Mouse (Mus musculus) embryonic facial prominence, embryonic 10.5 days (tissue): Measurements from ENCODE around the gene Fam189a1. TPM values are rescaled to one million over a fixed set of nuclear protein-coding genes. Genes with fewer than 3 reads are reported as not detected.

Experiments used
- DNase-seq: peaks from one replicate; pipeline ENCODE4 v3.0.0-alpha.2; 2017; ENCODE audit warnings: low spot score
- H3K27ac ChIP-seq: fragments of 300-500 bp; sonication (generic); replicated peaks from 2 replicates; pipeline ENCODE4 v1.5.1; 2016; ENCODE audit warnings: mild to moderate bottlenecking
- H3K27me3 ChIP-seq: fragments of 300-500 bp; sonication (generic); replicated peaks from 2 replicates; pipeline ENCODE4 v1.6.1; 2016; ENCODE audit warnings: low read depth, mild to moderate bottlenecking; ENCODE audit not compliant: poor library complexity, severe bottlenecking
- H3K36me3 ChIP-seq: fragments of 300-500 bp; sonication (generic); replicated peaks from 2 replicates; pipeline ENCODE4 v1.6.1; 2016; ENCODE audit warnings: mild to moderate bottlenecking, moderate library complexity
- H3K4me1 ChIP-seq: fragments of 300-500 bp; sonication (generic); 2 replicates; pipeline ENCODE4 v1.6.1; 2016
- H3K4me3 ChIP-seq: fragments of 300-500 bp; sonication (generic); 2 replicates; pipeline ENCODE4 v1.5.1; 2016; ENCODE audit warnings: mild to moderate bottlenecking, moderate library complexity
- H3K9me3 ChIP-seq: fragments of 300-500 bp; sonication (generic); 2 replicates; pipeline ENCODE4 v1.6.1; 2016; ENCODE audit warnings: mild to moderate bottlenecking
- WGBS: fragments of 180-500 bp; shearing (Covaris S2); methylation state at CpG from one replicate; pipeline ENCODE4 v1.1.7; 2016; 5-methylcytosine and 5-hydroxymethylcytosine counted together
- polyA plus RNA-seq: library from polyadenylated mRNA; unstranded; fragments of >200 nt; fragmentation: Nextera tagmentation; extraction: Ambion mirVana; gene quantifications from 2 replicates; pipeline ENCODE4 v1.2.1, GENCODE M21; 2016

Gene Fam189a1
- polyA plus RNA-seq, 1 experiment from 2014 or later, result 0.60 TPM

DNA sequence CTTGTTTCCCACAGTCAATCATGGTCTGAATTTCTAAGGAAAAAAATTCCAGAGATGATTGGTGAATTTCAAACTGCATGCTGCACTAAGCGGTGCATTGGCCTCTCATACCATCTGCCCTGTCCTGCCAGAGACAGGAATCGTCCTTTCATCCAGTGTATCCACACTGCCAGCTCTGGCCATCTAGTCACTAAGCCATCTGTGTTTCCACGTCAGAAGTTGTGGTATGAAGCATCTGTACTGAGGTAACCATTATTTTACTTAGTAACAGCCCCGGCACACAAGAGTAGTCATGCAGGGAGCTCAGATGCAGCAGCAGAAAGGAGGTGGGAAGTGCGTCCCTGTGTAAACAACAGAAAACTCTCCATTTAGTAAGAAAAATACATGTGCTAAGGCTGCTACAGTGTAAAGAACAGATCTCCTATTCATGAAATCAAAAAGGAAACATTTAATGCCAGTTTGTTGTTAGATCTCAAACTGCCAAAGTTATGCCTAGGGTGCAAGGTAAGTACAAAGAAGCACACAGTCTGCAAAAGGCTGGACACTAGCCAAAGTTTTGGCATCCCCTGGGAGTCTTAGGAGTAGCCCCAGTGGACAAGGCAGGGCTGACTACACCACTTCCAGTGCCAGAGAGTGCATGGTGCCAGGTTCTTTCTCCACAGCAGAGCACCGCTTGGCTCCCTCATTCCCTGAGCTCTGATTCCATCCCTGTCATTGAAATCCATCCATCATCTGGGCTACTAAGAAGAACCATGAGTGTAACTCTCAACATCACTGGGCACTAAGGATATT is 14.3 kb downstream of the Fam189a1 start:
- Histone ChIP-seq H3K36me3 (no peaks in the 10 kb centered on the region), H3K27me3 (no peaks in the 10 kb centered on the region), H3K4me1 (no peaks in the 10 kb centered on the region), H3K9me3 (no peaks in the 10 kb centered on the region), H3K4me3 (no peak overlapping the region), H3K27ac (no peak overlapping the region)
- DNase-seq, result no peak
- 71% methylated on average over 6 of the region's 6 CpGs for WGBS

DNA sequence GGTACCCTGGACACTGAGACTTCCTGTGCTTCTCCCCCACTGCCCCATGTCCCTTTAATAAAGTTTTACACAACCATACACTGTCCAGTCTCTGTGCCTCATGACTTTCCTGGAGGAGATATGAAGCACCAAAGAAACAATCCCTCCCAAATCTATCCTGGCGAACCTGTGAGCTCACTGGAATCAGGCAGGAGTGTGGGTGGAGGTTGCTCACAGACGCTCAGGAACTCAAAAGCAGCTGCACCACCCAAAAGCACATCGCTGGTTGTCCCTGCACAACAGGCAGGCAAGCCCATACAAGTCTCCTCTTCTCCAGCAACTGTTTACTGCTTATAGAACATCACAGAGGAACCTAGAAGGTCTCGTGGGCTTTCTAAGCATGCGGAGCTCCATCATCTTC is 15.5 kb downstream of the Fam189a1 start:
- 83% methylated on average over 5 of the region's 5 CpGs for WGBS
- no peaks in the 10 kb centered on the region for H3K27me3 ChIP-seq
- no peaks in the 10 kb centered on the region for H3K36me3 ChIP-seq
- no peak overlapping the region for H3K4me3 ChIP-seq
- H3K4me1 ChIP-seq, result no peaks in the 10 kb centered on the region
- DNase-seq, result no peak
- H3K27ac ChIP-seq, result no peak overlapping the region
- no peaks in the 10 kb centered on the region for H3K9me3 ChIP-seq

DNA sequence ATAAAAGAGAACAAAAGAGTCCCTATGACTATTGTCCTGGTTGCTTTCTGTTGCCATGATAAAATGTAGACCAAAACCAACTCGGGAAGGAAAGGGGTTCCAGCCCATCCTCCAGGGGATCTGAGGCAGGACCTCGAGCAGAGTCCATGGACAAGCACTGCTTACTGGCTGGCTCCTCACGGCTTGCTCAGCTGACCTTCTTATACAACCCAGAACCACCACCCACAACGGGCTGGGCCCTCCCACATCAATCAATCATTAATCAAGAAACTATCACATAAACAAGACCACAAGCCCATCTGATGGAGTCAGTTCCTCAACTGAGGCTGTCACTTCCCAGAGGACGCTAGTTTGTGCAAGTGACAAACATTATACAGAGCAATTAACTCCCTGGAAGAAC is 16.3 kb downstream of the Fam189a1 start:
- no peaks in the 10 kb centered on the region for H3K36me3 ChIP-seq
- H3K4me1 ChIP-seq, result no peaks in the 10 kb centered on the region
- no peaks in the 10 kb centered on the region for H3K27me3 ChIP-seq
- no peak for DNase-seq
- H3K4me3 ChIP-seq, result no peak overlapping the region
- 82% methylated on average over 5 of the region's 5 CpGs for WGBS
- H3K9me3 ChIP-seq, result no peaks in the 10 kb centered on the region
- H3K27ac ChIP-seq, result no peak overlapping the region

DNA sequence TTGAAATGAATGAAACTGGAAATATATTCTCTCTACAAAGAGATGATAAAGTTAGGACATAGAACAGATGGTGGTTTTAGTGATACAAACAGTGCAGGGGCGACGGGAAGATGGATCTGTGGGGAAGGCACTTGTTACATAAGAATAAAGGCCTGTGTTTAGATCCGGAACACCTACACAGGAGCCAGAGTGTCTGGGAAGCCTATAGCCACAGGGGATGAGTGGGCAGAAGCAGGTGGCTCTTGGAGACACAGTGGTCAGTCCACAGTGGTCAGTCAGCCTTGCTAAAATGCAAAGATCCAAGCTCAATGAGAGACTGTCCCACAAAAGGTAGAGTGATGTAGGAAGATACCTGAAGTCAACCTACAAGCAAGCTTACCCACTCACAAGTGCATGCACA is 32.6 kb downstream of the Fam189a1 start:
- 91% methylated on average over 3 of the region's 3 CpGs for WGBS
- Histone ChIP-seq H3K9me3 (no peaks in the 10 kb centered on the region), H3K27me3 (no peaks in the 10 kb centered on the region), H3K36me3 (no peaks in the 10 kb centered on the region), H3K4me1 (peaks cover 9% of the 10 kb centered on the region; the same call in 1 of the 2 replicates), H3K4me3 (no peak overlapping the region), H3K27ac (no peak overlapping the region)
- DNase-seq, result no peak

DNA sequence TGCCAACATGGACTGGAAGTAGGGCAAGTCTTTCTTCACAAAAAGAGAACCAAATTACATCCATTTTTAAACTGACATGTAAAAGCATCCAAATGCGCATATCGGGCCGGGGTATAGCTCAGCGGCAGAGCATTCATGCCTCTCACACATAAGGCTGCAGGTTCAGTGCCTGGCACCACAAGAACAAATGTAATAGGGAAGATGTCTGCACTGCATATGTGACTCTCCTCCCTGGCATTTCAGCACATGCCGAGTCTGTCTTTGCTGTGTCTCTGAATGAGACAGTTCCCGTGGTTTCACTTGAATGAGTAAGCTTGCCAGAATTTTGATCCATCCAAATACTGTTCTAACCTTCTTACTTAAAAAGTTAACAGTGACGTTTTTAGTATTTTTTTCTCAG is 39.5 kb downstream of the Fam189a1 start:
- Histone ChIP-seq H3K27me3 (no peaks in the 10 kb centered on the region), H3K36me3 (no peaks in the 10 kb centered on the region), H3K27ac (no peak overlapping the region), H3K4me3 (no peak overlapping the region), H3K9me3 (no peaks in the 10 kb centered on the region), H3K4me1 (peaks cover 9% of the 10 kb centered on the region; the same call in 1 of the 2 replicates)
- WGBS, result 94% methylated on average over 7 of the region's 7 CpGs
- DNase-seq, result no peak

DNA sequence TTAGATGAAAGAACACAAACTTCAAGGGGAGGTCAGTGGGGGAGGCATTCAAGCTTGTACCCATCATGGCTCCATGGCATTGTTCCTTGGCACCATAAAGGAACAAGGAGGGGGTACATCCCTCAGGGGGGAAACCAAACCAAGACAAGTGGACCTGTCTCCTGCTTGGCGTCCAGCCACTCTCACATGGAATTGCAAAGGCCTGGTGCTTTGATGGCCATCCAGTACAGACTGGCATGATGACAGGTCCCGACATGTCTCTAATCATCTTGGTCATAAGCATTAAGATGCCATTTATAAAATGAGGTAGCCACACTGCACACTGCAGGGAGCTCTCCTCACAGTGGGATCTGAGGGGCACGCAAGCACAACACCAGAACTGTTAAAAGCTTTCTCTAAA is 41.0 kb downstream of the Fam189a1 start:
- Histone ChIP-seq H3K27ac (no peak overlapping the region), H3K27me3 (no peaks in the 10 kb centered on the region), H3K36me3 (no peaks in the 10 kb centered on the region), H3K4me1 (peaks cover under 1% of the 10 kb centered on the region; the same call in 1 of the 2 replicates), H3K4me3 (no peak overlapping the region), H3K9me3 (no peaks in the 10 kb centered on the region)
- WGBS, result 81% methylated on average over 3 of the region's 3 CpGs
- no peak for DNase-seq

DNA sequence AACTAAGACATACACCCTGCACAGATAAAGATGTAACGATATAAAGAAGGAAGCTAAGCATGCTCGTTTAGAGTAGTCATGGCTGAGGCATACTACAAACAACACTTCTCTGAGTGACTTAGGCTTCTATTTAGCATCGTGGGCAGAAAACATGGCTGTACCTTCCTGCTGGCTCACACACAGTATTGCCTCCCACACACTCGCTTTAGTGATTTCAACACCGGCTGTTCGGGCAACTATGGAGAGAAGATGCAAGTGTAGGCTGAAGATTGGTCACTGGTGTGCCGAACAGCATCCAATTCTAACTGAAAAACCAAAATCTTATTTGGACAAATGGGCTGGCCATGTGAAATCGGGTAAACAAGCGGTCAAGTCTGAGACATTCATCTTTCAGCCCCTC is 44.7 kb downstream of the Fam189a1 start:
- no peak for DNase-seq
- Histone ChIP-seq H3K9me3 (no peaks in the 10 kb centered on the region), H3K27me3 (no peaks in the 10 kb centered on the region), H3K27ac (no peak overlapping the region), H3K36me3 (no peaks in the 10 kb centered on the region), H3K4me1 (no peaks in the 10 kb centered on the region), H3K4me3 (no peak overlapping the region)
- WGBS, result 91% methylated on average over 9 of the region's 9 CpGs

DNA sequence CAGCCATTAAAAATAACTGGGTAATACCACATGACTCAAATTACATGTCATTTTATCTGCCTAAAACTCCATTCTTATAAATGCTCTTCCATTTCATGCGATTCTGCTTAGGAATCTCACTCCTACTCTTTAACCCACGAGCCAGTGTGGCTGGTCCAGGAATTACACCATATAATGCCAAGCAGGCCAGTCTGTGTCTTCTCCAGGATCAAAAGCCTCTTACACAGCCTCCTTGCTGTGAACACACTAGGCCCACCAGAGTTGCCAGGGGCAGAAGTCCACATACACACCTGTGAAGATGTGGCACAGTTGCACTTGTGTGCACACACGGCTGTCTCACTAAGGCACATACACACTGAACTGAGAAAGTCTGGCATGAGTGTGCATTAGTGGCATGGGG is 50.8 kb downstream of the Fam189a1 start:
- 91% methylated on average over 3 of the region's 3 CpGs for WGBS
- Histone ChIP-seq H3K9me3 (no peaks in the 10 kb centered on the region), H3K36me3 (no peaks in the 10 kb centered on the region), H3K4me3 (no peak overlapping the region), H3K4me1 (no peaks in the 10 kb centered on the region), H3K27me3 (no peaks in the 10 kb centered on the region), H3K27ac (no peak overlapping the region)
- DNase-seq, result no peak

DNA sequence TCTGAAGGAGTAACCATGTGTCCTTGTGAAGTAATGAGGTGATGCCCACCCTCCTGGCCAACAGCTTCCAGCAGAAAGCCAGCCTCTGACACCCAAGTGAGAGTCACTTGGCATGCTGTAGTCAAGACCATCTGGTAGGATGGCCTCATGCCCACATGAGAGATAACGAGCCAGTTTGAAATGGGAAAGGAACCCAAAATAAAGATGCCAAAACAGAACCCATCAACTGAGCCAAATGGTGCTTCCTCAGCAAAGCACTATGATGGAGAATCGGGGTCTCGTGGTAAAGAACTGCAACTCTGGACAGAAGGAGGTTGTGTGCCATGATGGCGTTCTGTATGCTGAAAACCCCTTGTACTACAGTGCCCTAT is 51.3 kb downstream of the Fam189a1 start:
- DNase-seq, result no peak
- Histone ChIP-seq H3K36me3 (no peaks in the 10 kb centered on the region), H3K4me1 (no peaks in the 10 kb centered on the region), H3K27me3 (no peaks in the 10 kb centered on the region), H3K27ac (no peak overlapping the region), H3K4me3 (no peak overlapping the region), H3K9me3 (no peaks in the 10 kb centered on the region)
- 90% methylated on average over 4 of the region's 4 CpGs for WGBS

DNA sequence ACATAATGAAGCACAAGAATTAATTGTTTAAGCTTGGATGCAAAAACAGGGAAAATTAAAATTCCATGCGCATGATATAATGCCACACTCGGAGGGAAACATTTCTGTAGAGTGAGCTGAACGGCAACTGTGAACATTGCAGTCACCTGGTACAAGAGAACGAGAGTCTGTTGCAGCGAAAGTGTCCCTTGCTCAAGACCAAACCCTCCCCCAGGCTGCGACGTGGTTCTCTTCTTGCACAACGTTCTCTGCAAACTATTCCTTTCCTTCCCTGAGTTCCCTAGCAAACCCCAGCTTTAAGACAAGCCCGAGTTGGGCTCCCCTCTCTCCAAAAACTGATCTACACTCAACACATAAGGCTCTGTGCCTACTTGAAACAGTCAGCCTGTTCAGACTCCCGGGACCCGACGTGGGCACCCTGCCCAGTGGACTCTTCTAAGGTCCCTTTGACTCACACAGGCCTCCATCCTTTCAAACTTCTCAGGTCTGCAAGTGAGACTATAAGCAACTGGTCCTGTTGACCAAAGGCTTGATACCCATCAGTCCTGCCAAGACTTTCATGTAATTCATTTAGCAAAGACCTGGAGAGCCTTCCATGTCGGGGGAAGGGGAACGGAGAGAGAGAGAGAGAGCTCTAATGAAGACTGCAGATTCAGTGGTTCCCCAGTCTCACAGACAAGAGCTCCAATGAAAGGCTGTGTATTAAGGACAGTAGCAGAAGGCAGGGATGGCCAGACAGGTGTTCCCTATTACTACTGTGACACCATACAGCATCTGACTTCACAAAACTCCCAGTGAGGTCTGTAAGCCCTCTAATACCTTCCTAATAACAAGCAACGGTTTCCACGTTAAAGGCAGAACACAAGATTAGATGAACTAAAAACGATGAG is 51.9 kb downstream of the Fam189a1 start:
- Histone ChIP-seq H3K36me3 (no peaks in the 10 kb centered on the region), H3K9me3 (no peaks in the 10 kb centered on the region), H3K4me3 (no peak overlapping the region), H3K27me3 (no peaks in the 10 kb centered on the region), H3K4me1 (no peaks in the 10 kb centered on the region), H3K27ac (no peak overlapping the region)
- 87% methylated on average over 17 of the region's 17 CpGs for WGBS
- DNase-seq, result no peak

DNA sequence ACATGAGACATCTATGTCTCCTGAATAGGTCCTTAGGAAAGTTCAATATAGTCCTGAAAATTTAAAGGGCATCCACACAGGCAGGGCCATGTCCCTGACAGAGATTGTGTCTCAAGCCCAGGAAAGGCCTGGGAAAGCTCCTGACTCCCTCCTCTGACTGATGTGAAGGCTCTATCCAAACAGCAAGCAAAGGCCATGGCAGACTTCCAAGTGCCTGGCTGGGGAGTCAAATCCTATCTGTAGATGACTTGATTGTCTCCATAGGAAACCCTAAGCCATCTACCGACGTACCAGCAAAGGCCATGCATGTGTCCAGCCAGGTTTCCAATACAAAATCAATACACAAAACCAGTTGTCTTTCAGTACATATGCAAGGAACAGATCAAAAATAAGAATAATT is 54.7 kb downstream of the Fam189a1 start:
- no peak overlapping the region for H3K4me3 ChIP-seq
- no peaks in the 10 kb centered on the region for H3K36me3 ChIP-seq
- WGBS, result 92% methylated on average over 2 of the region's 2 CpGs
- H3K27ac ChIP-seq, result no peak overlapping the region
- H3K27me3 ChIP-seq, result no peaks in the 10 kb centered on the region
- DNase-seq, result no peak
- H3K9me3 ChIP-seq, result no peaks in the 10 kb centered on the region
- no peaks in the 10 kb centered on the region for H3K4me1 ChIP-seq

DNA sequence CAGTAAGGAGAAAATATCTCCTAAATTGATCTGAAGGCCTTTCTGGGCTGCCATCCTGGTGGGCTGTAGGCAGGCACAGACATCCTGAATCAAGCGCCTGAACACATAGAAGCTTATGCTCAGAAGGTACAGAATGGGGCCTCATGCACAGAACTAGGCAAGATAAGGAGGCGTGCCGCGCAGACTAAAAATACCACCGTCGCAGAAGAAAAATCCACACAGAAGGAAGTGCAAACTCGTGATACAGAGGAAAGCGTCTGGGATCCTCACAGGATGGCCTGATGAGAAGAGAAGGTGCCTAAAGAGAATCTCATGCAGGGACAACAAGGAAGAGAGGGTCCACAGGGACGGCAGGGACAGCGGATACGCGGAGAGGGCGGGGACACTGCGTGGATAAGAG is 58.7 kb downstream of the Fam189a1 start:
- Histone ChIP-seq H3K27me3 (no peaks in the 10 kb centered on the region), H3K36me3 (no peaks in the 10 kb centered on the region), H3K4me3 (no peak overlapping the region), H3K9me3 (no peaks in the 10 kb centered on the region), H3K27ac (no peak overlapping the region), H3K4me1 (no peaks in the 10 kb centered on the region)
- 91% methylated on average over 14 of the region's 14 CpGs for WGBS
- DNase-seq, result no peak

DNA sequence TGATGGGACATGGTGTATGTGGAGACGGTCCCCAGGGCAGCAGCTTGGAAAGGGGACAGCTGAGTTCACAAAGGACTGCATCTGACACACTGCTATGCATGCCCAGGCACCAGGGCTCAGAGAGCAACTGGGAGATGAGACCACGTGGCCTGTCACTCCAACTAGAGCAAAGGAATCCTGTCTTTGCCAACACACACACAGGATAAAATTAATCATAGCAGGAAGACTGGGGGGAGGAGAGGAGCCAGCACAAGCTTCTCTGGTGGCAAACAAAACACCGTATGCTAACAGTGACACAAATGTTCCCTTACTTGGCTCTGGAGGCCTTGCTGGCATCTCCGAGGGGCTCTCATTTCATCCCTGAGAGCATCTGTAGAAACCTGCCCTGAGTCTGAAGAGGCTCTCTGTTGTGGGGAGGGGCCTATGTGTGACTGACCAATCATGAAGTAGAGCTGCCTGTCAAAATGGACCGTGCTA is 60.7 kb downstream of the Fam189a1 start:
- 66% methylated on average over 5 of the region's 5 CpGs for whole genome bisulfite sequencing
- no peak for DNase-seq
- H3K9me3 ChIP-seq, result no peaks in the 10 kb centered on the region

More for the DNA sequence above, 60.7 kb downstream of the Fam189a1 start:
- H3K27me3 ChIP-seq, result no peaks in the 10 kb centered on the region
- no peak overlapping the region for H3K4me3 ChIP-seq
- no peak overlapping the region for H3K27ac ChIP-seq
- H3K4me1 ChIP-seq, result no peaks in the 10 kb centered on the region
- H3K36me3 ChIP-seq, result no peaks in the 10 kb centered on the region
